Mouse (Mus musculus) liver, postnatal 0 days (tissue): ENCODE measurements at regions not wholly inside any gene's neighbourhood (a gene's known extent, or its start where the extent isn't known, plus 50 kb on each side); places are given as distances from the start of the nearest gene placed in this dataset.

Experiments used
- ATAC-seq: fragments of 200-750 bp; cut with Nextera tagmentation; 2 replicates; pipeline ENCODE4 v1.8.0; 2017; ENCODE audit warnings: mild to moderate bottlenecking, moderate library complexity
- DNase-seq: peaks from one replicate; pipeline ENCODE4 v3.0.0-alpha.2; 2016
- H3K27ac ChIP-seq: fragments of 300-500 bp; sonication (generic); 2 replicates; pipeline ENCODE4 v1.5.1; 2014; ENCODE audit warnings: antibody characterized with exemption, moderate library complexity, mild to moderate bottlenecking, low read depth
- H3K27me3 ChIP-seq: fragments of 300-500 bp; sonication (generic); 2 replicates; pipeline ENCODE4 v1.6.1; 2014; ENCODE audit warnings: low read length, control low read depth, mixed read lengths; ENCODE audit not compliant: insufficient read depth
- H3K36me3 ChIP-seq: fragments of 300-500 bp; sonication (generic); replicated peaks from 2 replicates; pipeline ENCODE4 v1.6.1; 2014; ENCODE audit warnings: mild to moderate bottlenecking, control low read depth, low read length, moderate library complexity, mixed read lengths; ENCODE audit not compliant: insufficient read depth
- H3K4me1 ChIP-seq: fragments of 300-500 bp; sonication (generic); 2 replicates; pipeline ENCODE4 v1.6.1; 2014; ENCODE audit warnings: antibody characterized with exemption, mild to moderate bottlenecking, control low read depth; ENCODE audit not compliant: insufficient read depth
- H3K4me2 ChIP-seq: fragments of 300-500 bp; sonication (generic); 2 replicates; pipeline ENCODE4 v1.6.1; 2014; ENCODE audit warnings: low read depth, mild to moderate bottlenecking, low read length, moderate library complexity, mixed read lengths
- H3K4me3 ChIP-seq: fragments of 300-500 bp; sonication (generic); 2 replicates; pipeline ENCODE4 v1.5.1; 2014; ENCODE audit warnings: low read depth, low read length
- H3K9ac ChIP-seq: fragments of 300-500 bp; sonication (generic); replicated peaks from 2 replicates; pipeline ENCODE4 v1.6.1; 2014; ENCODE audit warnings: mild to moderate bottlenecking, moderate library complexity
- H3K9me3 ChIP-seq: fragments of 300-500 bp; sonication (generic); 2 replicates; pipeline ENCODE4 v1.6.1; 2016; ENCODE audit warnings: mild to moderate bottlenecking, control low read depth, low read length, mixed read lengths
- CTCF ChIP-seq: sonication (generic); IDR thresholded peaks from 2 replicates; pipeline ENCODE4 v1.5.1; 2016; ENCODE audit warnings: antibody characterized with exemption, low read depth
- EP300 ChIP-seq: IDR thresholded peaks from 2 replicates; pipeline ENCODE4 v1.6.1; 2016; ENCODE audit warnings: antibody characterized with exemption, low read depth, mild to moderate bottlenecking
- WGBS: fragments of 180-500 bp; shearing (Covaris S2); extraction: QIAGEN DNeasy Blood & Tissue Kit; methylation state at CpG from one replicate; pipeline ENCODE4 v1.1.7; 2014; ENCODE audit not compliant: insufficient replicate concordance; 5-methylcytosine and 5-hydroxymethylcytosine counted together

DNA sequence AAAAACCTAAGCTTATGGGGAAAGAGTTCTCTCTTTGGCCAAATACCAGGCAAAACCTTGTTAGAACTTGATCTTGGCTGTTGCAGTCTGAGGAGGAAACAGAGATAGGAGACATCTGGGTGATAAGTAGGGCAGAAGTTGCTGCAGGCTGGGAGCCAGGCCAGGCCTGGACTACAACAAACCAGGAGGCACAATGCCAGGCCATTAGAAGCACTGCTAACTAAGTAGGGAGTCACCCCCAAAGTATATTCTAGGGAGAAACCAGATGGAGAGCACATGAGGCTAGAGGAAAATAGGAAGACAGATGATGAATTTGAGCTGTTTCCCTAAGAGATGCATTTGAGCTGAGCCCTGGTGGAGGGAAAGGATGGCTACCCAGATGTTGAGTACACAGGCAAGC, 444.6 kb upstream of the Zfp507 start:
- Histone ChIP-seq H3K4me3 (no peak overlapping the region), H3K9me3 (peaks cover 3% of the 10 kb centered on the region; the same call in 1 of the 2 replicates), H3K9ac (no peak overlapping the region), H3K4me1 (no peaks in the 10 kb centered on the region), H3K27ac (no peak overlapping the region), H3K36me3 (no peaks in the 10 kb centered on the region), H3K27me3 (no peaks in the 10 kb centered on the region), H3K4me2 (no peak overlapping the region)
- no peak for TF ChIP-seq CTCF
- TF ChIP-seq EP300 = no peak
- no peak for ATAC-seq
- DNase-seq = no peak

DNA sequence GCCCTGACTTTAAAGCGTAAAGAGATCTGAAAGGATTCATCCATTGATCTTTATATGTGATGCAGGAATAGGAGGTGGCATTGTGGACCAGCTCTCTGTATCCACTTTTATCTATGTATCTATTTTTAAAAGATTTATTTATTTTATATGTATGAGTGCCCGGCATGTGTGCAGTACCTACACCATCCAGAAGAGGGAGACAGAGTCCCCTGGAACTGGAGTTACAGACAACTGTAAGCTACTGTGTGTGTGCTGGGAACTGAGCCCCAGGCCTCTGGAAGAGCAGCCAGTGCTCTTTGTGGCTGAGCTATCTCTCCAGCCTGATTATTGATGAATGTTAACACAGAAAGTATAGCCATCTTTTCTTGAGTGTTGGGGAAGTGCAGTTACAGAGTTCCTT, 433.9 kb upstream of the Zfp507 start:
- Histone ChIP-seq H3K36me3 (no peaks in the 10 kb centered on the region), H3K4me2 (no peak overlapping the region), H3K4me3 (no peak overlapping the region), H3K27ac (no peak overlapping the region), H3K9ac (no peak overlapping the region), H3K27me3 (no peaks in the 10 kb centered on the region), H3K4me1 (no peaks in the 10 kb centered on the region), H3K9me3 (no peaks in the 10 kb centered on the region)
- no peak for ATAC-seq
- 83% methylated on average over 2 of the region's 2 CpGs for WGBS
- no peak for DNase-seq
- TF ChIP-seq EP300 (no peak), CTCF (peak; percentile 46)

- DNase-seq (no peak), ATAC-seq (no peak)
- H3K27ac ChIP-seq = no peak overlapping the region
- no peaks in the 10 kb centered on the region for H3K4me1 ChIP-seq
- H3K9me3 ChIP-seq = no peaks in the 10 kb centered on the region
- no peak overlapping the region for H3K4me3 ChIP-seq
- no peak overlapping the region for H3K9ac ChIP-seq
- H3K36me3 ChIP-seq = no peaks in the 10 kb centered on the region
- no peak overlapping the region for H3K4me2 ChIP-seq
- no peaks in the 10 kb centered on the region for H3K27me3 ChIP-seq
- TF ChIP-seq EP300 (no peak), CTCF (no peak)
Measured at GRCm38 (mm10) chr7:36229031-36229430, 426.2 kb upstream of the Zfp507 start.

DNA sequence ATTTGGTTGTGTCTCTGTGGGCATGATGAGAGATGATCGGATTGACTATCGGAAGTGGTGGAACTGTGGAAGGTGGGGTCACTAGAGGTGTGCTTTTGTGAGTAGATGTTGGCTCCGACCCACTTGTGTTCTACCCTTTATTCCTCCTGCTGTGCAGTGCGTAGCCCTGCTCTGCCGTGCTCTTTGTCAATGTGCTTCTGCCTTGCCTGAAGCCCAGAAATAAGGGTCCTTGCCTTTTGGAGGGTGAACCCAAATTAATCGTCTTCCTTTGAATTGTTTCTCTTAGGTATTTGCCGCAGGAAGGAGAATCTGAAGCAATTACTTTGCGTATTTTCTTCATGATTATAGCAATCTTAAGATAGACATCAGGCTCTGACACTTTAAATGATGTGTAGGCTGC, 421.6 kb upstream of the Zfp507 start:
- H3K9ac ChIP-seq = no peak overlapping the region
- H3K27ac ChIP-seq = no peak overlapping the region
- H3K36me3 ChIP-seq = no peaks in the 10 kb centered on the region
- no peak for TF ChIP-seq CTCF
- TF ChIP-seq EP300 = no peak
- no peak for ATAC-seq
- no peak overlapping the region for H3K4me3 ChIP-seq
- DNase-seq = no peak
- no peaks in the 10 kb centered on the region for H3K4me1 ChIP-seq
- WGBS = 80% methylated on average over 8 of the region's 8 CpGs
- H3K4me2 ChIP-seq = no peak overlapping the region
- H3K27me3 ChIP-seq = no peaks in the 10 kb centered on the region
- no peaks in the 10 kb centered on the region for H3K9me3 ChIP-seq

- no peaks in the 10 kb centered on the region for H3K9me3 ChIP-seq
- no peaks in the 10 kb centered on the region for H3K27me3 ChIP-seq
- H3K4me2 ChIP-seq = no peak overlapping the region
- no peak overlapping the region for H3K9ac ChIP-seq
- DNase-seq = no peak
- 48% methylated on average over 2 of the region's 2 CpGs for WGBS
- no peak overlapping the region for H3K27ac ChIP-seq
- no peaks in the 10 kb centered on the region for H3K4me1 ChIP-seq
- TF ChIP-seq CTCF (no peak), EP300 (no peak)
- H3K36me3 ChIP-seq = no peaks in the 10 kb centered on the region
- H3K4me3 ChIP-seq = no peak overlapping the region
- no peak for ATAC-seq
Measured at GRCm38 (mm10) chr7:36218386-36218785, 415.6 kb upstream of the Zfp507 start.

GRCm38 (mm10) chr7:36210034-36210433, 407.2 kb upstream of the Zfp507 start:
- ATAC-seq = no peak

DNA sequence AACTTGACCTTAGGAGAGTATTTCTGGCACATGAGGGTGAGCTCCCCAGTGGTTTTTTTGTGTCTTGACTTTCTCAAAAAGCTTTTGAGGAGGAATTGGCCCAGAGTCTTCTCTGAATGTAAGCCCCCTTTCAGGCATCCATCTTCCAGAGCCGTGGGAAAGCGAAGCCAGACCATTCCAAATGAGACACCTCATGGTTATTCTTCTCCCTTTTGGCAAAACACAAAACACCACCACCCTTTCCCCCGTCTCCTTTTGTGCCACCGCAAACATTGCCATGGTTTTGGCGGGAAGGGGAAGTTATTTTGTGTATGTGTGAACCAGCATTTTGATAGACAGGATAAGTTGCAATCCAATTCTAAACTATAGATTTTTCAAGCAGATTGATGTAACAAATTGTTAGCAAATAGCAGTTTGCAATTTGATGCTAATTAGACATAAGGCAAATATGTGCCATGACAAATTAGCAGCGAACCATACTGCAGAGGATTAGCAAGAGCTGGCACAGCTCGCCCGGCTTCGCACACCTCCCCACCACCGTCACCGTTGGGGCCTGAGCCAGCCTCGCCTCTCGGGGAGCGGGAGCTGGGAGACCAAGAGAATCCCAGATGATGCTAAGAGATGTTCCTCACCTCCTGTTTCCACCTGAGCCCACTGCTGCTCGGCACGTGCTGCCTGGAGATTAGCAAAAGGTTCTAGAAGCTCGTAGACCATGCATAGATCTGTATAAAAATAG, 404.9 kb upstream of the Zfp507 start:
- Histone ChIP-seq H3K27me3 (no peaks in the 10 kb centered on the region), H3K36me3 (no peaks in the 10 kb centered on the region), H3K27ac (no peak overlapping the region), H3K9ac (no peak overlapping the region), H3K4me3 (no peak overlapping the region), H3K9me3 (no peaks in the 10 kb centered on the region), H3K4me2 (no peak overlapping the region), H3K4me1 (no peaks in the 10 kb centered on the region)
- TF ChIP-seq CTCF (no peak), EP300 (no peak)
- no peak for ATAC-seq
- DNase-seq = no peak
- 88% methylated on average over 17 of the region's 17 CpGs for WGBS

More at GRCm38 (mm10) chr7:36210034-36210433, 407.2 kb upstream of the Zfp507 start:
- no peak overlapping the region for H3K9ac ChIP-seq
- 82% methylated on average over 4 of the region's 4 CpGs for WGBS
- no peaks in the 10 kb centered on the region for H3K27me3 ChIP-seq
- no peaks in the 10 kb centered on the region for H3K9me3 ChIP-seq
- no peak overlapping the region for H3K4me3 ChIP-seq
- no peak for TF ChIP-seq EP300
- no peak for TF ChIP-seq CTCF
- H3K4me2 ChIP-seq = no peak overlapping the region
- no peaks in the 10 kb centered on the region for H3K4me1 ChIP-seq
- H3K36me3 ChIP-seq = no peaks in the 10 kb centered on the region
- no peak overlapping the region for H3K27ac ChIP-seq
- no peak for DNase-seq
